Mouse (Mus musculus) brain, embryonic 14.5 days (tissue): Measurements from ENCODE around the gene Itprid1.

Source experiments
- CTCF ChIP-seq: fragments of 200-500 bp; IDR thresholded peaks from 2 replicates; pipeline ENCODE4 v1.5.1; 2012; ENCODE audit warnings: inconsistent platforms, mild to moderate bottlenecking, moderate library complexity, borderline replicate concordance; ENCODE audit not compliant: insufficient read depth, insufficient read length; ENCODE audit errors: extremely low read depth
- POLR2A ChIP-seq: fragments of 200-500 bp; IDR thresholded peaks from 2 replicates; pipeline ENCODE4 v1.6.1; 2012; ENCODE audit warnings: mild to moderate bottlenecking, inconsistent platforms, borderline replicate concordance; ENCODE audit not compliant: poor library complexity, insufficient read depth, insufficient read length, severe bottlenecking; ENCODE audit errors: extremely low read depth

DNA sequence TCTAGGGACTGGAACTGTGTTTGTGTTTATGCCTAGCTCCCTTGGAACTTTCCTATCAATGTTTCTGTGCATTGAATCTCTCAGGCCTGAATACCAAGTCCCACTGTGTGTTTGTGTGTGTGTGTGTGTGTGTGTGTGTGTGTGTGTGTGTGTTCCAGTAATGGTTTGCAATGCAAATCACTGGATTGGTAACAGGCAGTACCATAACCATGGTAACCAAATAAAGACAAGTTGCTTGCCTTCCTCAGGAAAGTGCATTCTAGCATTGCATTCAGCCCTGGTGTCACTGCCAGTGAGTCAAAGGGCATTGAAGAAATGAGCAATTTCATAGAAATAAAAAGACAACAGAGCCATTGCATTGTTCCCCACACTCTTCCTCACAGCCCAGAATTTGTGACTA is 15.9 kb downstream of the Itprid1 start:
- TF ChIP-seq POLR2A (no peak), CTCF (no peak)
